Mouse (Mus musculus) ES-E14 (cell line): ENCODE data around the gene Ttll5.

Experiments used
- CHD2 ChIP-seq: IDR thresholded peaks from 2 replicates; pipeline ENCODE4 v1.6.1; 2014; ENCODE audit warnings: mild to moderate bottlenecking, low read depth, low read length, inconsistent platforms
- HCFC1 ChIP-seq: IDR thresholded peaks from 2 replicates; pipeline ENCODE4 v1.6.1; 2012; ENCODE audit warnings: low read length, inconsistent platforms, borderline replicate concordance; ENCODE audit not compliant: insufficient read depth
- MAFK ChIP-seq: IDR thresholded peaks from 2 replicates; pipeline ENCODE4 v1.6.1; 2014; ENCODE audit warnings: mild to moderate bottlenecking, low read depth, low read length, inconsistent platforms; ENCODE audit not compliant: insufficient read depth
- ZC3H11A ChIP-seq: IDR thresholded peaks from 2 replicates; pipeline ENCODE4 v1.6.1; 2012; ENCODE audit warnings: low read depth, mild to moderate bottlenecking, inconsistent platforms, low read length, borderline replicate concordance
- ZNF384 ChIP-seq: IDR thresholded peaks from 2 replicates; pipeline ENCODE4 v1.6.1; 2012; ENCODE audit warnings: low read depth, low read length, inconsistent platforms

GRCm38 (mm10) chr12:86107645-86108044, 283.2 kb downstream of the Ttll5 start:
- TF ChIP-seq MAFK (no peak), ZC3H11A (no peak), CHD2 (no peak), HCFC1 (no peak), ZNF384 (no peak)
